Mouse (Mus musculus): ENCODE results near the gene Stxbp4. TPM values are rescaled to one million over a fixed set of nuclear protein-coding genes. Genes with fewer than 3 reads are reported as not detected.

The Stxbp4 gene
- polyA plus RNA-seq, 1 experiment from 2014 or later = 23.3 TPM

DNA sequence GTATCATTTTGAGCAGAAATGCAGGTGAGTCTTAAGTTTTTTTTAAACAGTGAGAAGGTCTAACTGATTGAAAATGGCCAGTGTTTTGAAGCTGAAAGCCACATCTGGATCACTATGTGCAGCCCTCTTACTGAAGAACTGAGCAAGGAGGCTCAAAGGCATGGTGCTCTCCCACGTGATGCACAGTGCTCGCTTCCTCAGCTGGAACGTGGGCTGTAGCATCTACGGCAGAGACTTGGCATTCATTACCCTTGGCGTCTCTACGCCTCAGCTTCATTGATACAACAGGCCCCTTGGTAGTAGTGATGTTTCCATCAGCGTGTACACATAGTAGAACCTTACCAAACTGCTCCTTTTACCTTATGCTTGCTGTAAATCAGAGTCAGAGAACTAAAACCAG, 15.4 kb downstream of the Stxbp4 start:
- no peaks in the 10 kb centered on the region for H3K4me1 ChIP-seq (ENCODE audit: insufficient read depth, low read length)
- H3K27ac ChIP-seq (ENCODE audit: low read length) = no peak overlapping the region
- H3K36me3 ChIP-seq (ENCODE audit: insufficient read depth, low read length) = peaks cover 3% of the 10 kb centered on the region; the same call in 1 of the 2 replicates
- no peaks in the 10 kb centered on the region for H3K9me3 ChIP-seq (ENCODE audit: low read length)
- no peak overlapping the region for H3K4me3 ChIP-seq (ENCODE audit: low read length)
- H3K9ac ChIP-seq (replicated peaks; ENCODE audit: low read length) = no peak overlapping the region
- no peak overlapping the region for H3K4me2 ChIP-seq (replicated peaks; ENCODE audit: low read depth, low read length)
- 82% methylated on average over 7 of the region's 7 CpGs for WGBS
- no peaks in the 10 kb centered on the region for H3K27me3 ChIP-seq (ENCODE audit: insufficient read depth, low read length)
- no peak for ATAC-seq (ENCODE audit: low FRiP score, low TSS enrichment)

DNA sequence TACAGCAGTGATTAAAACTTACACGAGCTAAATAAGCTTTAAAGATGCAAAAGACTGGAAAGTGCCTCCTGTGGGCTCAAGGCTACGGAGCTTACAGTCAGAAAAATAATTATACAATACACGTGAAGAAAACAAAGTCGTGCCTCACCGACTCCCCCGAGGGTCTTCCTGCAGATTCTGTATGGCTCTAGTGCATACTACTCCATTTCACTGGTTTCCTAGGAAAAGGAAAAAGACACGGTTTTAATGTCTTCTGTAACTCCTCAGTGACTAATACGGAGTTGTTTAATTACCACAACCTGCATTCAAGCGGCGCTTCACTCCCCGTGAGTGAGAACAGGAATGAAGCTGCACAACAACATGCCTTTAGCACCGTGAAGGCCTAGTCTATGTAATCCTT, 15.8 kb downstream of the Stxbp4 start:
- H3K4me1 ChIP-seq (ENCODE audit: insufficient read depth, low read length) = no peaks in the 10 kb centered on the region
- H3K4me2 ChIP-seq (replicated peaks; ENCODE audit: low read depth, low read length) = no peak overlapping the region
- no peaks in the 10 kb centered on the region for H3K9me3 ChIP-seq (ENCODE audit: low read length)
- no peak for ATAC-seq (ENCODE audit: low FRiP score, low TSS enrichment)
- 69% methylated on average over 12 of the region's 12 CpGs for WGBS
- no peaks in the 10 kb centered on the region for H3K27me3 ChIP-seq (ENCODE audit: insufficient read depth, low read length)
- peaks cover 3% of the 10 kb centered on the region; the same call in 1 of the 2 replicates for H3K36me3 ChIP-seq (ENCODE audit: insufficient read depth, low read length)
- H3K27ac ChIP-seq (ENCODE audit: low read length) = no peak overlapping the region
- no peak overlapping the region for H3K9ac ChIP-seq (replicated peaks; ENCODE audit: low read length)
- H3K4me3 ChIP-seq (ENCODE audit: low read length) = no peak overlapping the region

- no peak overlapping the region for H3K27ac ChIP-seq (ENCODE audit: low read length)
- peaks cover 6% of the 10 kb centered on the region; the same call in 1 of the 2 replicates for H3K36me3 ChIP-seq (ENCODE audit: insufficient read depth, low read length)
- no peak overlapping the region for H3K9ac ChIP-seq (replicated peaks; ENCODE audit: low read length)
- no peaks in the 10 kb centered on the region for H3K4me1 ChIP-seq (ENCODE audit: insufficient read depth, low read length)
- no peak for ATAC-seq (ENCODE audit: low FRiP score, low TSS enrichment)
- H3K9me3 ChIP-seq (ENCODE audit: low read length) = no peaks in the 10 kb centered on the region
- no peak overlapping the region for H3K4me2 ChIP-seq (replicated peaks; ENCODE audit: low read depth, low read length)
- no peaks in the 10 kb centered on the region for H3K27me3 ChIP-seq (ENCODE audit: insufficient read depth, low read length)
- no peak overlapping the region for H3K4me3 ChIP-seq (ENCODE audit: low read length)
Observed at GRCm38 (mm10) chr11:90616431-90616830, 21.5 kb downstream of the Stxbp4 start.

DNA sequence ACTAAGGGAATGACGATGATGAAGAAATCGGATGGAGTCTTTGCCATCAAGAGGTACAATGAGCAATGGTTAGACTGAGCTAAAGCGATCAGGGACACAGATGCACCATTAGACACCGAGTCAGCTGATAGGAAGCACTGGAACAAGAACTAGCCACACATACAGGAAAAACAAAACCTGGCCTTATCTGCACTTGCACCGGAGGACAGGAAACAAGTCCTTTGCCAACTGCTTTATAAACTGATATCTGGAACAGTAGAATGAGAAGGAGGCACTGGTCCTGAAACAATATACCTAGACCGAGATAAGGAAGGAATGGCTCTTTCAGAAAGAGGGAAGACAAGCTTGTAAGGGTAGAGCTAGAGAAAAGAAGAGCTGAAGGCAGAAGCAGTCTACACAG, 23.1 kb downstream of the Stxbp4 start:
- no peak overlapping the region for H3K27ac ChIP-seq (ENCODE audit: low read length)
- H3K4me2 ChIP-seq (replicated peaks; ENCODE audit: low read depth, low read length) = no peak overlapping the region
- 0 out of 2 replicates have a peak, but pooled peaks cover 3% of the 10 kb centered on the region for H3K36me3 ChIP-seq (ENCODE audit: insufficient read depth, low read length)
- H3K9ac ChIP-seq (replicated peaks; ENCODE audit: low read length) = no peak overlapping the region
- WGBS = 80% methylated on average over 6 of the region's 6 CpGs
- no peak for ATAC-seq (ENCODE audit: low FRiP score, low TSS enrichment)
- H3K27me3 ChIP-seq (ENCODE audit: insufficient read depth, low read length) = no peaks in the 10 kb centered on the region
- no peaks in the 10 kb centered on the region for H3K4me1 ChIP-seq (ENCODE audit: insufficient read depth, low read length)
- H3K4me3 ChIP-seq (ENCODE audit: low read length) = no peak overlapping the region
- no peaks in the 10 kb centered on the region for H3K9me3 ChIP-seq (ENCODE audit: low read length)

DNA sequence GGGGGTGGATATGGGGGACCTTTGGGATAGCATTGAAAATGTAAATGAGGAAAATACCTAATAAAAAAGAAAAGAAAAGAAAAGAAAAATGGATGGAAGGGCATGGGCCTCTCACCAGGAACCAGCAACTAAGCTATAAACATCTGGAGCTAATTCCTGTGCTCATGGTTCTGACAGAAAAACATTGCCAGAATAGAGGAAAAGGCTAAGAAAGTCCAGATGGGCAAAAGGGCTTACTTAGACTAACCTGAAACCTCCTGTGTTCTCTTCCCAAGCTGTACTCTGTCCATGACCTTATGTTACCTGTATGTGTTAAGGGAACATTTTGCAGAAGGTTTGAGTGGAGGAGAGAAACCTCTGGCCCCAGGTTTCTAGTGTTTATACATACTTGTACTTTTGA, 25.8 kb downstream of the Stxbp4 start:
- H3K4me3 ChIP-seq (ENCODE audit: low read length) = no peak overlapping the region
- no peak for ATAC-seq (ENCODE audit: low FRiP score, low TSS enrichment)

GRCm38 (mm10) chr11:90603066-90603465, 34.8 kb downstream of the Stxbp4 start:
- no peaks in the 10 kb centered on the region for H3K4me1 ChIP-seq (ENCODE audit: insufficient read depth, low read length)
- WGBS = 86% methylated on average over 2 of the region's 2 CpGs
- H3K9ac ChIP-seq (replicated peaks; ENCODE audit: low read length) = no peak overlapping the region
- H3K9me3 ChIP-seq (ENCODE audit: low read length) = no peaks in the 10 kb centered on the region
- ATAC-seq (ENCODE audit: low FRiP score, low TSS enrichment) = no peak
- H3K27me3 ChIP-seq (ENCODE audit: insufficient read depth, low read length) = no peaks in the 10 kb centered on the region
- H3K4me2 ChIP-seq (replicated peaks; ENCODE audit: low read depth, low read length) = no peak overlapping the region
- H3K36me3 ChIP-seq (ENCODE audit: insufficient read depth, low read length) = peaks cover 24% of the 10 kb centered on the region
- H3K27ac ChIP-seq (ENCODE audit: low read length) = no peak overlapping the region
- no peak overlapping the region for H3K4me3 ChIP-seq (ENCODE audit: low read length)

More for the DNA sequence above, 25.8 kb downstream of the Stxbp4 start:
- no peaks in the 10 kb centered on the region for H3K4me1 ChIP-seq (ENCODE audit: insufficient read depth, low read length)
- no peak overlapping the region for H3K4me2 ChIP-seq (replicated peaks; ENCODE audit: low read depth, low read length)
- H3K27me3 ChIP-seq (ENCODE audit: insufficient read depth, low read length) = no peaks in the 10 kb centered on the region
- no peaks in the 10 kb centered on the region for H3K9me3 ChIP-seq (ENCODE audit: low read length)
- 0 out of 2 replicates have a peak, but pooled peaks cover 3% of the 10 kb centered on the region for H3K36me3 ChIP-seq (ENCODE audit: insufficient read depth, low read length)
- H3K9ac ChIP-seq (replicated peaks; ENCODE audit: low read length) = no peak overlapping the region
- no peak overlapping the region for H3K27ac ChIP-seq (ENCODE audit: low read length)

DNA sequence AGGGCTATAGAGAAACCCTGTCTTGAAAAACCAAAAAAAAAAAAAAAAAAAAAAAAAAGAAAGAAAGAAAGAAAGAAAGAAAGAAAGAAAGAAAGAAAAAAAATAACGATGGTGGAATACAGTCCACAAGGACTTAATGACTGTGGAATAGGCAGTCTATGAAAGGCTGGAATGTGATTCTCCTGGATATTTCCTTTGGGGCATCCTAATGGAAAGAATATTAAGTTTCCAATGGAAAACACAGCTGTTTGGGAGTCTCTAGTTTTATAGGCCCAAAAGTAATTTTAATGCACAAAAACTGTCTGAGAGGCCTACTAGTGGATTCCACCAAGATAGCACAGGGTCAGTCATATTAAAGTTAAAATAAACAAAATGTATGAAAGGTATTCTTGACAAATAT, 42.1 kb downstream of the Stxbp4 start:
- no peaks in the 10 kb centered on the region for H3K27me3 ChIP-seq (ENCODE audit: insufficient read depth, low read length)
- no peak overlapping the region for H3K27ac ChIP-seq (ENCODE audit: low read length)
- H3K4me3 ChIP-seq (ENCODE audit: low read length) = no peak overlapping the region
- no peak overlapping the region for H3K4me2 ChIP-seq (replicated peaks; ENCODE audit: low read depth, low read length)
- H3K4me1 ChIP-seq (ENCODE audit: insufficient read depth, low read length) = no peaks in the 10 kb centered on the region
- peaks cover 26% of the 10 kb centered on the region for H3K36me3 ChIP-seq (ENCODE audit: insufficient read depth, low read length)
- no peak overlapping the region for H3K9ac ChIP-seq (replicated peaks; ENCODE audit: low read length)
- 85% methylated on average over 1 of the region's 1 CpGs for WGBS
- H3K9me3 ChIP-seq (ENCODE audit: low read length) = no peaks in the 10 kb centered on the region
- ATAC-seq (ENCODE audit: low FRiP score, low TSS enrichment) = no peak

- no peak for ATAC-seq (ENCODE audit: low FRiP score, low TSS enrichment)
- Histone ChIP-seq H3K4me1 (ENCODE audit: insufficient read depth, low read length) (no peaks in the 10 kb centered on the region), H3K36me3 (ENCODE audit: insufficient read depth, low read length) (peaks cover 27% of the 10 kb centered on the region), H3K9me3 (ENCODE audit: low read length) (no peaks in the 10 kb centered on the region), H3K27me3 (ENCODE audit: insufficient read depth, low read length) (no peaks in the 10 kb centered on the region), H3K4me2 (replicated peaks; ENCODE audit: low read depth, low read length) (no peak overlapping the region), H3K27ac (ENCODE audit: low read length) (no peak overlapping the region), H3K4me3 (ENCODE audit: low read length) (no peak overlapping the region), H3K9ac (replicated peaks; ENCODE audit: low read length) (no peak overlapping the region)
- WGBS = 94% methylated on average over 1 of the region's 1 CpGs
Observed at GRCm38 (mm10) chr11:90590996-90591395, 46.9 kb downstream of the Stxbp4 start.

DNA sequence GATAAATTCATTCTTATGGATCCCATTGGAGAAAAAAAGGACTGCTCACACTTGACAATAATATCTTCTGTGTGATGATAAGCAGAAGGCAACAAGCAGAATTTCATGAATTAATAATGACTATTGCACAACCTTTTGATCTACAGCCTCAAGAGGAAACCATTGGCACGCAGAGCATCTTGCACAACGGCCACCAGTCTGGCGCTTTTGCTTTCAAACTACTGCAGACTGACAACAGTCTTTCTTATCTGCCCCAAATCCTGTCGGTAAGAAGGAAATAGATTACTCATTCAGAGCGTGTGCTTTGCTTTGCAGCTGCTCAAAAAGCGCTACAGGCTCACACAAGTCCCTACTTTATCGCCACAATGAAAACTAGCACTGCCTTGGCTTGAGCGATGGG, 51.7 kb downstream of the Stxbp4 start:
- ATAC-seq (ENCODE audit: low FRiP score, low TSS enrichment) = no peak
- no peak overlapping the region for H3K4me3 ChIP-seq (ENCODE audit: low read length)
- no peaks in the 10 kb centered on the region for H3K27me3 ChIP-seq (ENCODE audit: insufficient read depth, low read length)
- H3K4me1 ChIP-seq (ENCODE audit: insufficient read depth, low read length) = no peaks in the 10 kb centered on the region
- H3K9me3 ChIP-seq (ENCODE audit: low read length) = peaks cover 4% of the 10 kb centered on the region; the same call in 1 of the 2 replicates
- no peak overlapping the region for H3K4me2 ChIP-seq (replicated peaks; ENCODE audit: low read depth, low read length)
- no peak overlapping the region for H3K27ac ChIP-seq (ENCODE audit: low read length)
- peaks cover 29% of the 10 kb centered on the region for H3K36me3 ChIP-seq (ENCODE audit: insufficient read depth, low read length)
- 94% methylated on average over 8 of the region's 8 CpGs for WGBS
- no peak overlapping the region for H3K9ac ChIP-seq (replicated peaks; ENCODE audit: low read length)

- no peak overlapping the region for H3K4me2 ChIP-seq (replicated peaks; ENCODE audit: low read depth, low read length)
- peaks cover 4% of the 10 kb centered on the region; the same call in 1 of the 2 replicates for H3K9me3 ChIP-seq (ENCODE audit: low read length)
- H3K36me3 ChIP-seq (ENCODE audit: insufficient read depth, low read length) = peaks cover 25% of the 10 kb centered on the region
- H3K27ac ChIP-seq (ENCODE audit: low read length) = no peak overlapping the region
- H3K4me1 ChIP-seq (ENCODE audit: insufficient read depth, low read length) = no peaks in the 10 kb centered on the region
- ATAC-seq (ENCODE audit: low FRiP score, low TSS enrichment) = no peak
- no peaks in the 10 kb centered on the region for H3K27me3 ChIP-seq (ENCODE audit: insufficient read depth, low read length)
- WGBS = 91% methylated on average over 2 of the region's 2 CpGs
- no peak overlapping the region for H3K4me3 ChIP-seq (ENCODE audit: low read length)
- H3K9ac ChIP-seq (replicated peaks; ENCODE audit: low read length) = no peak overlapping the region
Observed at GRCm38 (mm10) chr11:90585754-90586153, 52.1 kb downstream of the Stxbp4 start.
